Mouse (Mus musculus): ENCODE data around the gene Shoc2. TPM values are rescaled to one million over a fixed set of nuclear protein-coding genes. Genes with fewer than 3 reads are reported as not detected.

Gene Shoc2
- polyA plus RNA-seq, 1 experiment from 2014 or later: 57.0 TPM

GRCm38 (mm10) chr19:54072233-54072800 is 128.2 kb downstream of the Shoc2 start:
- Histone ChIP-seq H3K9ac (no peak overlapping the region), H3K36me3 (no peaks in the 10 kb centered on the region), H3K9me3 (no peaks in the 10 kb centered on the region), H3K4me1 (no peaks in the 10 kb centered on the region), H3K4me3 (no peak overlapping the region), H3K27me3 (no peaks in the 10 kb centered on the region), H3K27ac (no peak overlapping the region), H3K4me2 (replicated peaks) (no peak overlapping the region)
- WGBS: 85% methylated on average over 5 of the region's 5 CpGs
- no peak for ATAC-seq (ENCODE audit: insufficient number of reproducible peaks, insufficient read depth, low FRiP score, low TSS enrichment)

- Histone ChIP-seq H3K4me3 (no peak overlapping the region), H3K9ac (no peak overlapping the region), H3K27ac (no peak overlapping the region), H3K4me1 (no peaks in the 10 kb centered on the region), H3K36me3 (no peaks in the 10 kb centered on the region), H3K9me3 (no peaks in the 10 kb centered on the region), H3K4me2 (replicated peaks) (no peak overlapping the region), H3K27me3 (no peaks in the 10 kb centered on the region)
- 57% methylated on average over 10 of the region's 10 CpGs for WGBS
- no peak for ATAC-seq (ENCODE audit: insufficient number of reproducible peaks, insufficient read depth, low FRiP score, low TSS enrichment)
These were observed 132.6 kb downstream of the Shoc2 start for GRCm38 (mm10) chr19:54076362-54077349.

GRCm38 (mm10) chr19:54081303-54081702 is 137.2 kb downstream of the Shoc2 start:
- Histone ChIP-seq H3K4me1 (no peaks in the 10 kb centered on the region), H3K9ac (no peak overlapping the region), H3K9me3 (no peaks in the 10 kb centered on the region), H3K4me2 (replicated peaks) (no peak overlapping the region), H3K27ac (no peak overlapping the region), H3K27me3 (no peaks in the 10 kb centered on the region), H3K36me3 (no peaks in the 10 kb centered on the region), H3K4me3 (no peak overlapping the region)
- WGBS: 90% methylated on average over 9 of the region's 9 CpGs
- no peak for ATAC-seq (ENCODE audit: insufficient number of reproducible peaks, insufficient read depth, low FRiP score, low TSS enrichment)

GRCm38 (mm10) chr19:54081716-54082165 is 137.6 kb downstream of the Shoc2 start:
- no peaks in the 10 kb centered on the region for H3K9me3 ChIP-seq
- WGBS: 88% methylated on average over 9 of the region's 9 CpGs
- H3K36me3 ChIP-seq: no peaks in the 10 kb centered on the region
- no peaks in the 10 kb centered on the region for H3K4me1 ChIP-seq
- H3K4me3 ChIP-seq: no peak overlapping the region
- no peak for ATAC-seq (ENCODE audit: insufficient number of reproducible peaks, insufficient read depth, low FRiP score, low TSS enrichment)
- H3K9ac ChIP-seq: no peak overlapping the region
- no peaks in the 10 kb centered on the region for H3K27me3 ChIP-seq
- no peak overlapping the region for H3K4me2 ChIP-seq (replicated peaks)
- no peak overlapping the region for H3K27ac ChIP-seq

Other genes with a start within 250 kb of the Shoc2 start
- 114 and 129 TPM in 2 replicates for gene Pdcd4, start 52.1 kb upstream of the Shoc2 start, polyA plus RNA-seq (2016; fragmentation: Nextera tagmentation; extraction: Ambion mirVana)
- gene Bbip1, start 321 bp downstream of the Shoc2 start, polyA plus RNA-seq (2016; fragmentation: Nextera tagmentation; extraction: Ambion mirVana): 88.3 and 90.6 TPM in 2 replicates
- gene Adra2a, start 99.8 kb downstream of the Shoc2 start, polyA plus RNA-seq (2016; fragmentation: Nextera tagmentation; extraction: Ambion mirVana): 2.2 and 2.3 TPM in 2 replicates

All from embryonic facial prominence, embryonic 12.5 days (tissue).